Mouse (Mus musculus) limb, embryonic 14.5 days (tissue): Measurements from ENCODE around the gene Kdelr1. TPM values are rescaled to one million over a fixed set of nuclear protein-coding genes. Genes with fewer than 3 reads are reported as not detected.

Experiments
- ATAC-seq: fragments of 200-750 bp; cut with Nextera tagmentation; 2 replicates; pipeline ENCODE4 v1.8.0; 2017; ENCODE audit warnings: low read depth, moderate number of reproducible peaks, moderate TSS enrichment; ENCODE audit not compliant: low FRiP score
- DNase-seq: peaks from one replicate; pipeline ENCODE4 v3.0.0-alpha.2; 2015; ENCODE audit warnings: low spot score
- H3K27ac ChIP-seq: fragments of 300-500 bp; sonication (generic); replicated peaks from 2 replicates; pipeline ENCODE4 v1.5.1; 2014; ENCODE audit warnings: low read depth, mild to moderate bottlenecking, low read length, moderate library complexity, mixed read lengths
- H3K27me3 ChIP-seq: fragments of 300-500 bp; sonication (generic); 2 replicates; pipeline ENCODE4 v1.6.1; 2014; ENCODE audit warnings: low read length, mixed read lengths; ENCODE audit not compliant: control insufficient read depth, insufficient read depth
- H3K36me3 ChIP-seq: fragments of 300-500 bp; sonication (generic); 2 replicates; pipeline ENCODE4 v1.6.1; 2014; ENCODE audit warnings: mild to moderate bottlenecking, low read length, moderate library complexity, mixed read lengths; ENCODE audit not compliant: control insufficient read depth, insufficient read depth
- H3K4me1 ChIP-seq: fragments of 300-500 bp; sonication (generic); 2 replicates; pipeline ENCODE4 v1.6.1; 2014; ENCODE audit warnings: antibody characterized with exemption, low read length, mixed read lengths; ENCODE audit not compliant: control insufficient read depth, insufficient read depth
- H3K4me2 ChIP-seq: fragments of 300-500 bp; sonication (generic); replicated peaks from 2 replicates; pipeline ENCODE4 v1.6.1; 2014; ENCODE audit warnings: low read depth, mild to moderate bottlenecking, low read length, moderate library complexity; ENCODE audit not compliant: severe bottlenecking
- H3K4me3 ChIP-seq: fragments of 300-500 bp; sonication (generic); replicated peaks from 2 replicates; pipeline ENCODE4 v1.5.1; 2014; ENCODE audit warnings: low read length
- H3K9ac ChIP-seq: fragments of 300-500 bp; sonication (generic); 2 replicates; pipeline ENCODE4 v1.6.1; 2014; ENCODE audit warnings: mild to moderate bottlenecking, low read depth, low read length, moderate library complexity; ENCODE audit not compliant: severe bottlenecking
- H3K9me3 ChIP-seq: fragments of 300-500 bp; sonication (generic); 2 replicates; pipeline ENCODE4 v1.6.1; 2016; ENCODE audit warnings: low read length; ENCODE audit not compliant: control insufficient read depth
- POLR2A ChIP-seq: fragments of 200-500 bp; IDR thresholded peaks from 2 replicates; pipeline ENCODE4 v1.8.0; 2012; ENCODE audit warnings: inconsistent platforms, mild to moderate bottlenecking, moderate library complexity, borderline replicate concordance; ENCODE audit not compliant: insufficient read depth, insufficient read length; ENCODE audit errors: extremely low read depth
- WGBS: fragments of 180-500 bp; shearing (Covaris S2); extraction: QIAGEN DNeasy Blood & Tissue Kit; methylation state at CpG from one replicate; pipeline ENCODE4 v1.1.7; 2014; 5-methylcytosine and 5-hydroxymethylcytosine counted together
- polyA plus RNA-seq, 2 experiments: library from polyadenylated mRNA; depleted of rRNA in 1 of 2; stranded (reverse) in 1 of 2; unstranded in 1 of 2; fragments of >200 nt; fragmentation: Nextera tagmentation in 1 of 2; extraction: Ambion mirVana in 1 of 2; gene quantifications; 2 replicates each; pipeline versions ENCODE4 v1.2.1 to v1.2.3; 2012 to 2014

The Kdelr1 gene
- polyA plus RNA-seq (2012; rRNA removed) (374 and 521 TPM in 2 replicates), polyA plus RNA-seq (2014; fragmentation: Nextera tagmentation; extraction: Ambion mirVana) (140 and 163 TPM in 2 replicates)

DNA sequence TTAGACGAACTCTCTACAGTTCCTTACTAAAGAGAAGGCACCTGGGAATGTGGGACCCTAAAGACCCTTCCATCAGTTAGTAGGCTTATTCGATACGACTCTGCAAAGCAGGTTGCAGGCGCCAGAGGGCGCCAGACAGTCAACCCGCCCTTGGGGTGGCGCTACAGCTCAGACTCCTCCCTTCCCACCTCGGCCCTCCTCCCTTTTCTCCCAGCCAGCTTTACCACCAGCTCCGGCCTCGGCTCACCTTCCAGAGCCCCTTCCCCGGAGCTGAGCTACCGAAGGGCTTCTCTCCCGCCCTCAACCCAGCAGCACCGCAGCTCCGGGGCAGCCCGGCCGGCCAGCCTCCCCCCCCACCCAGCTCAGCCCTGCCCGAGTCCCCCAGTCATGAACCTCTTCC lies at the start of gene Kdelr1:
Gene Kdelr1 (plus strand): TSS at position 149 of the 400 bp plus-strand sequence.
- peak within 1 kb of the TSS; percentile 75 for H3K4me3 ChIP-seq
- no peaks in the 10 kb centered on the region for H3K9me3 ChIP-seq
- under 1% methylated on average over 18 of the region's 18 CpGs for WGBS
- peak; percentile 84 for ATAC-seq
- peak; percentile 46; the same call in 1 of the 2 replicates for TF ChIP-seq POLR2A
- peak; percentile 93 for DNase-seq
- H3K4me2 ChIP-seq = peak within 1 kb of the TSS; percentile 77
- peaks cover 38% of the 10 kb centered on the region for H3K36me3 ChIP-seq
- peaks cover 36% of the 10 kb centered on the region for H3K4me1 ChIP-seq
- peaks cover 28% of the 10 kb centered on the region for H3K27me3 ChIP-seq
- peak within 1 kb of the TSS; percentile 92 for H3K9ac ChIP-seq
- H3K27ac ChIP-seq = peak within 1 kb of the TSS; percentile 88

- Histone ChIP-seq H3K36me3 (peaks cover 68% of the 10 kb centered on the region), H3K9ac (no peak within 1 kb of the TSS), H3K27ac (no peak within 1 kb of the TSS), H3K4me1 (0 out of 2 replicates have a peak, but pooled peaks cover under 1% of the 10 kb centered on the region), H3K9me3 (no peaks in the 10 kb centered on the region), H3K4me3 (no peak within 1 kb of the TSS), H3K27me3 (no peaks in the 10 kb centered on the region), H3K4me2 (no peak within 1 kb of the TSS)
- 76% methylated on average over 7 of the region's 7 CpGs for WGBS
- no peak for ATAC-seq
- TF ChIP-seq POLR2A = no peak
- no peak for DNase-seq
Measured at GRCm38 (mm10) chr7:45824598-45824997, 48.0 kb upstream of the Kdelr1 start, which contains the start of gene Kcnj14. TSS of gene Kcnj14 (minus strand) at chr7:45824782.

GRCm38 (mm10) chr7:45826631-45827030 lies 45.9 kb upstream of the Kdelr1 start:
- ATAC-seq = no peak
- no peak for DNase-seq
- Histone ChIP-seq H3K27me3 (peaks cover 6% of the 10 kb centered on the region), H3K9me3 (no peaks in the 10 kb centered on the region), H3K36me3 (peaks cover 69% of the 10 kb centered on the region), H3K4me3 (no peak overlapping the region), H3K4me2 (no peak overlapping the region), H3K27ac (no peak overlapping the region), H3K4me1 (0 out of 2 replicates have a peak, but pooled peaks cover 5% of the 10 kb centered on the region), H3K9ac (no peak overlapping the region)
- 91% methylated on average over 7 of the region's 7 CpGs for WGBS
- TF ChIP-seq POLR2A = no peak

DNA sequence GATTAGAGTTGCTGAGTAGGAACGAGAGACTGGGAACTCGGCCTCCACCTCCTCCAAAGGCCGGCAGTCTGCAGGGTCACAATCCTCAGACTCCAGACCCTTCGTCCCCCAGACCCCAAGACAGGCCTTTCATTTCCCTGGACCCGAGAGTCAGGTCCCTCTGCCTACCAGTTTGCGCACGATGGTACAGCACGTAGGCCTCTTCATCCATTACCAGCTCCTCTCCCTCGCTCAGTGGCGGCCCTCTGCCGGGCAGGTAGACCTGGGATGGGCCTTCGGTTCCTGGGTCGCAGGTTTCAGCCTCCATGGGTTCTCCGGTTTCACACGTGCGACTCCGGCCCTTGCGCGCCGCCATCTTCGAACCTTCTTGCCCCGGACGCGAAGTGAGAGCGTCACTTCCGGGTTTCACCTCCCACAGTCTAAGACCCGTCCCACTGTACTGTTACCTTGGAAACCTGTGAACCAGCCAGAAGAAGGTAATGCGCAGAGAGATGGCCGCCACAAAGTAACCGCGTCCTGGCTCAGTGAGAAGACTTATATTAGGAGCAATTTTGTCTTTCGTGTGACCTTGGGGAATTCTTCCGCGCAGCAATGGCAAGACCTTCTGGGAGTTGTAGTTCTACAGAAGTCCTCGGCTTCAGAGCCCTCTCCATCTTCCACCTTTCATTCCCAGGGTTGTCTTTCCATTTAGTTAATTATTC lies 42.0 kb upstream of the Kdelr1 start, which contains the start of gene Grwd1:
Gene Grwd1 (minus strand): TSS at position 518 of the 701 bp plus-strand sequence.
- ATAC-seq (peak; percentile 92), DNase-seq (peak; percentile 88)
- 0 out of 2 replicates have a peak, but pooled peaks have one; percentile 6 for TF ChIP-seq POLR2A
- peak within 1 kb of the TSS; percentile 54 for H3K9ac ChIP-seq
- WGBS = 0% methylated on average over 35 of the region's 35 CpGs
- peaks cover 38% of the 10 kb centered on the region for H3K36me3 ChIP-seq
- peak within 1 kb of the TSS; percentile 57 for H3K4me3 ChIP-seq
- H3K27ac ChIP-seq = no peak within 1 kb of the TSS
- H3K4me2 ChIP-seq = peak within 1 kb of the TSS; percentile 67
- H3K9me3 ChIP-seq = no peaks in the 10 kb centered on the region
- H3K27me3 ChIP-seq = peaks cover 46% of the 10 kb centered on the region
- H3K4me1 ChIP-seq = 0 out of 2 replicates have a peak, but pooled peaks cover 5% of the 10 kb centered on the region

DNA sequence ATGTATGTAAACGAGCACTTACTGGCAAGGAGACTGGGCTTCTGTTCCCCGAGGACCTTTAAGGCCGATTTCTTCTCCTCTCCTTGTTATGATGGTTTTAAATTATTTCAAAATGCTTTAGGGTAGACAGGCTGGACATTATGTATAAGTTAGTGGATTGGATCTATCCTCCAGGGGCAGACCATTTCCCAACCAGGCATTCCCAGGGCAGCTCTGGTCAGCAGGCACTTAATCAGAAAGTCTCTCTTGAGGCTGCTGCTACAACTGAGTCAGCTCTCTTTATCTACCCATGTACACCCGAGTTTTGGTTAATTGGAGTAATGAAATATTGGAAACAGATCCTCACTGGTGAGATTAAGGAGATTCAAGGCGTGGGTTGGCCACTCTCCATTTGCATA lies 41.4 kb upstream of the Kdelr1 start:
- Histone ChIP-seq H3K4me1 (0 out of 2 replicates have a peak, but pooled peaks cover 5% of the 10 kb centered on the region), H3K27me3 (peaks cover 46% of the 10 kb centered on the region), H3K9me3 (no peaks in the 10 kb centered on the region), H3K27ac (no peak overlapping the region), H3K36me3 (peaks cover 33% of the 10 kb centered on the region), H3K4me3 (peak overlapping the region; percentile 57), H3K9ac (no peak overlapping the region), H3K4me2 (peak overlapping the region; percentile 67)
- ATAC-seq (no peak), DNase-seq (no peak)
- WGBS = 20% methylated on average over 5 of the region's 5 CpGs
- TF ChIP-seq POLR2A = no peak
